Mouse (Mus musculus) thymus, adult 2 months (tissue): Measurements from ENCODE around the gene Lpgat1.

Source experiments
- CTCF ChIP-seq: fragments of 200-500 bp; IDR thresholded peaks from 2 replicates; pipeline ENCODE4 v1.5.1; 2012; ENCODE audit warnings: mild to moderate bottlenecking, control low read depth, low read length, moderate library complexity, borderline replicate concordance; ENCODE audit not compliant: control insufficient read depth, poor library complexity, insufficient read depth; ENCODE audit errors: extremely low read depth
- POLR2A ChIP-seq: fragments of 200-500 bp; IDR thresholded peaks from 2 replicates; pipeline ENCODE4 v1.6.1; 2012; ENCODE audit warnings: mild to moderate bottlenecking, low read length, control low read depth, moderate library complexity; ENCODE audit not compliant: control insufficient read depth, poor library complexity, insufficient read depth; ENCODE audit errors: extremely low read depth

- TF ChIP-seq CTCF = no peak
- TF ChIP-seq POLR2A = no peak
Observed at GRCm38 (mm10) chr1:191787379-191787778, 69.7 kb downstream of the Lpgat1 start.
